Mouse (Mus musculus): ENCODE measurements around the gene Lsm12. TPM values are rescaled to one million over a fixed set of nuclear protein-coding genes. Genes with fewer than 3 reads are reported as not detected.

Lsm12 gene
- 24.2 and 28.7 TPM in 2 replicates for polyA plus RNA-seq (2012; rRNA removed; ENCODE audit: low replicate concordance)

GRCm38 (mm10) chr11:102184646-102185495 is at the start of gene Lsm12:
Gene Lsm12 (minus strand): TSS chr11:102185296.

GRCm38 (mm10) chr11:102230006-102230741 is 45.1 kb upstream of the Lsm12 start, which contains the start of gene Hdac5:
Gene Hdac5 (minus strand): TSS chr11:102230166.

GRCm38 (mm10) chr11:102189461-102190436 is 4.7 kb upstream of the Lsm12 start, which contains the start of gene G6pc3:
Gene G6pc3 (plus strand): TSS chr11:102189620.

GRCm38 (mm10) chr11:102156039-102156785 is 28.9 kb downstream of the Lsm12 start, which contains the start of gene Tmem101:
Gene Tmem101 (minus strand): TSS chr11:102156404.

GRCm38 (mm10) chr11:102145471-102146001 is 39.6 kb downstream of the Lsm12 start, which contains the start of gene Nags:
Gene Nags (plus strand): TSS chr11:102145513.

Other genes starting within 250 kb of the Lsm12 start
- not detected in 2 replicates for gene Sost, start 218.3 kb downstream of the Lsm12 start, polyA plus RNA-seq (2012; rRNA removed; ENCODE audit: low replicate concordance)
- gene Cfap97d1, start 201.0 kb downstream of the Lsm12 start, polyA plus RNA-seq (2012; rRNA removed; ENCODE audit: low replicate concordance): not detected in 2 replicates
- gene Dusp3, start 198.3 kb downstream of the Lsm12 start, polyA plus RNA-seq (2012; rRNA removed; ENCODE audit: low replicate concordance): 12.4 and 43.5 TPM in 2 replicates
- 1.0 and 1.7 TPM in 2 replicates for gene Mpp3, start 156.8 kb downstream of the Lsm12 start, polyA plus RNA-seq (2012; rRNA removed; ENCODE audit: low replicate concordance)
- 3.6 and 5.4 TPM in 2 replicates for gene Cd300lg, start 143.8 kb downstream of the Lsm12 start, polyA plus RNA-seq (2012; rRNA removed; ENCODE audit: low replicate concordance)
- gene Mpp2, start 96.8 kb downstream of the Lsm12 start, polyA plus RNA-seq (2012; rRNA removed; ENCODE audit: low replicate concordance): 1.8 and 2.1 TPM in 2 replicates
- gene Ppy, start 84.0 kb downstream of the Lsm12 start, polyA plus RNA-seq (2012; rRNA removed; ENCODE audit: low replicate concordance): 10.5 TPM in 1 of 2 replicates, not detected in the other
- gene Pyy, start 77.5 kb downstream of the Lsm12 start, polyA plus RNA-seq (2012; rRNA removed; ENCODE audit: low replicate concordance): 92.0 and 116 TPM in 2 replicates
- 52.0 and 86.9 TPM in 2 replicates for gene Nags, start 39.8 kb downstream of the Lsm12 start, polyA plus RNA-seq (2012; rRNA removed; ENCODE audit: low replicate concordance)
- 13.8 and 14.3 TPM in 2 replicates for gene Tmem101, start 28.9 kb downstream of the Lsm12 start, polyA plus RNA-seq (2012; rRNA removed; ENCODE audit: low replicate concordance)
- 64.1 and 84.2 TPM in 2 replicates for gene G6pc3, start 4.3 kb upstream of the Lsm12 start, polyA plus RNA-seq (2012; rRNA removed; ENCODE audit: low replicate concordance)
- 75.7 and 76.7 TPM in 2 replicates for gene Hdac5, start 44.9 kb upstream of the Lsm12 start, polyA plus RNA-seq (2012; rRNA removed; ENCODE audit: low replicate concordance)
- 4.6 and 4.9 TPM in 2 replicates for gene BC030867, start 63.6 kb upstream of the Lsm12 start, polyA plus RNA-seq (2012; rRNA removed; ENCODE audit: low replicate concordance)
- gene Asb16, start 83.4 kb upstream of the Lsm12 start, polyA plus RNA-seq (2012; rRNA removed; ENCODE audit: low replicate concordance): 0.32 and 2.3 TPM in 2 replicates
- 44.7 and 54.3 TPM in 2 replicates for gene Tmub2, start 99.6 kb upstream of the Lsm12 start, polyA plus RNA-seq (2012; rRNA removed; ENCODE audit: low replicate concordance)
- 25.5 and 36.4 TPM in 2 replicates for gene Atxn7l3, start 111.3 kb upstream of the Lsm12 start, polyA plus RNA-seq (2012; rRNA removed; ENCODE audit: low replicate concordance)
- 13.2 and 18.6 TPM in 2 replicates for gene Ubtf, start 134.4 kb upstream of the Lsm12 start, polyA plus RNA-seq (2012; rRNA removed; ENCODE audit: low replicate concordance)
- 0.06 TPM in 1 of 2 replicates, not detected in the other for gene Slc4a1, start 180.9 kb upstream of the Lsm12 start, polyA plus RNA-seq (2012; rRNA removed; ENCODE audit: low replicate concordance)
- gene Rundc3a, start 208.1 kb upstream of the Lsm12 start, polyA plus RNA-seq (2012; rRNA removed; ENCODE audit: low replicate concordance): 4.5 and 5.1 TPM in 2 replicates
- gene Slc25a39, start 222.7 kb upstream of the Lsm12 start, polyA plus RNA-seq (2012; rRNA removed; ENCODE audit: low replicate concordance): 578 and 741 TPM in 2 replicates
- gene Grn, start 245.0 kb upstream of the Lsm12 start, polyA plus RNA-seq (2012; rRNA removed; ENCODE audit: low replicate concordance): 118 and 121 TPM in 2 replicates